Mouse (Mus musculus): Measurements from ENCODE around the gene Kctd11.
"Not testable (repeated sequence)": the region's sequence is repeated elsewhere in the genome, so short reads cannot be mapped to it uniquely, and the experiment has no call there.

Gene Kctd11

GRCm38 (mm10) chr11:69881787-69882670, 823 bp upstream of the Kctd11 start:
- no peak for DNase-seq

DNA sequence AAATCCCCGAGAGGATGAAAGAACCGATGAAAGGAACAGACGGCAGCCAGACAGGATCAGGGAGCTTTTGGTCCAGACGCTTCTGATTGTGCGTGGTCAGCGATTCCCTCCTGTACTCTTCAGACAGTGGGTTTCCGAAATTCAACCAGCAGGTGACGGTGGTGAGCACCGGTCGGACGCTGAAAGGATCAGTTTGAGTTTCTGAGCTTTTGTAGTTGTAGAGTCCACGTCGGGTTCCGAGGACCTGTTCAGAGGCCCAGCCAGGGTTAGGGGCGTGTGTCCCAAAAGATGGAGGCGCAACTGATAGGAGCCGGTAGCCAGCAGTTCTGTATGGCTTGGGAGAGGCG, 727 bp downstream of the Kctd11 start:
- DNase-seq = peak; percentile 62

DNA sequence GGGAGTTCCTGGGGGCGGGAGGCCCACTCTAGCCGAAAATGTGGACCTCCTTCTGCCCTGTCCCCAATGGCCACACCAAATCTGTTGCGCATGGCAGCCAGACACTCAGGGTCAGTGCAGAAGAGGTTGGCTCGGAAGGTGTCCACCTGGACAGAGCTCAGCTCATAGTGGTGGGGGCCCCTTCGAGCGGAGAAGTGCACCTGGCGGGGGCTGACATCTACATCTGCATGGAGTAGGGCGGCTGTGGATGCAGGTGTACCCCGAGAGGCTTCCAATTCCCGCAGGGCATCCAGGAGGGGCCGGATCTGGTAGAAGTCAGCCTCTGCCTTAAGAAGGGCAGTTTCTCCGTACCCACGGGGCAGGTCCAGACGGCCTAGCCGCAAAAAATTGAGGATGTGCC, 1.5 kb downstream of the Kctd11 start:
- no peak for DNase-seq

- DNase-seq = no peak
Observed at GRCm38 (mm10) chr11:69878952-69879351, 2.3 kb downstream of the Kctd11 start.

DNA sequence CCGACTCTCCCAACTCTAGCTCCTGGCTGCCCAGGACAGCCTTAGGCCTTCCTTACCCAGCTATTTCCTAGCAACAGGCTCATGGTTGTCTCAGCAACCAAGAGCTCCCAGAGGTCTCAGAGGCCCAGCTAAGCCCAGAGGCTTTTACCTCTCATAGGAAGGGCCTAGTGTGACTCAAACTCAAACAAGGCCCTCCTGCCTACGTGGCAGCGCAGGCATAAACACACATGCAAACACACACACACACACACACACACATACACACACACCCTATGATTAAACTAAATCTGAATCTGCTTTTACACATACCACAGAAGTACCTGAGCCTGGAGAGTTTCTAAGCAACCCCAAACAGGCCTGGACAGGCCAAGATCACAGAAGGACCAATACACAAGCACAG, 2.8 kb downstream of the Kctd11 start:
- no peak for DNase-seq

GRCm38 (mm10) chr11:69877878-69878277, 3.3 kb downstream of the Kctd11 start, which contains the start of gene Tmem95:
Gene Tmem95 (minus strand): TSS chr11:69878018.
- DNase-seq = no peak

DNA sequence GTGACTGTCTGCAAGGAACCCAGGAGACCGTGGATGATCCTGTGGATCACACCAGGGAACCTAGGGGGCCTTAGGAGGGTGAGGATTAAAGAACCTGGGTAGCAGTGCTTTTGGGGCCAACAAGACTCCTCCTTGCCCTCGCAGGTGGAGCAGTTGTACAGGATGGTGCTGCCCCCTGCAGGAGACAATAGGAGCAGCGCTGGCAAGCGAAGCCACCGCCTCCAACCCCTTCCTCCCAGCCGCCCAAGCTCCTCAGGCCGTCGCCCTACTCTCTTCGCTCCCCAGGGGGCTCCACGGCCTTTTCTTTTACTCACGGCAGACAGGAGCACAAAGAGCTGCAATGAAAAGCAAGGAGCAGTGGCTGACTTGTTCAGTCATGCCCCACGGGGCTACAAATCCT, 4.3 kb downstream of the Kctd11 start:
- peak; percentile 78 for DNase-seq

DNA sequence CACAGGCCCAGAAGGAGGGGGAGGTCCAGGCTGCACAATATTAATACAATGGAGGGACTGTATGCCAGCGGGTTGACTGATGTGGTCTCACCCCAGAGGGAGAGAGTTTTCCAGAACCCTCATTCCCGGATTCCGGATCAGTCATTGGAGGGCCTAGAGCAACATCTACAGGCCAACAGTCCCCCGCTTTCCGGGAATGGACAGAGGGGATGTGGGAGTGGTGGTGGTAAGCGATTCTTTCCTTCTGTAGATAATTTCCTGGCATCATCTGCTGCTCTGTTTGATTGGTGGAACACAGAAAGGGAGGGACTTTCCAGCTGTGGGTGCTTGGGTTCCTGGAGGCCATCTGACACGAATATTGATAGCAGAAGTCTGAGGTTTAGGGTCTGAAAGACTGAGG, 5.0 kb downstream of the Kctd11 start:
- DNase-seq = no peak

DNA sequence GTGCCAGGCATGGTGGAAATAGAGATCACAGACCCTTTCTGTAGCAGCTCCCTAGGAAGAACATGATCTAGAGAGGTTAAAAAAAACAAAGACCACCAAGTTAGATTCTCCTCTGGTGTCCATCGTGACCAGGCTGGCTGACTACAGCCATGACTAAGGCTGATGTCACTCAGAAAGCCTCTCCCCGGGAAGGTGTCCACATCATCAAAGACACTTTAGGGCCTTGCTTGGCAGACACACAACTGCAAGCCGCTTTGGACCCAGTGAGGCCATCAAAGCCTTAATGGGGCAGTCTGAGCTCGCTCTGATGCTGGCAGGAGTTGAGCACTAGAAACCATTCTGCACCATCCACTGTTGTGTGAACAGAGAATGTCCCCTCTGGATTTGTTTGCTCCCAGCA, 8.8 kb downstream of the Kctd11 start:
- DNase-seq = no peak

- DNase-seq = no peak
Observed at GRCm38 (mm10) chr11:69871822-69872221, 9.4 kb downstream of the Kctd11 start.

- no peak for DNase-seq
Observed at GRCm38 (mm10) chr11:69870289-69871069, 10.7 kb downstream of the Kctd11 start.

- DNase-seq = no peak
Observed at GRCm38 (mm10) chr11:69867335-69867734, 13.9 kb downstream of the Kctd11 start.

- DNase-seq = no peak
Observed at GRCm38 (mm10) chr11:69865561-69865960, 15.6 kb downstream of the Kctd11 start.

DNA sequence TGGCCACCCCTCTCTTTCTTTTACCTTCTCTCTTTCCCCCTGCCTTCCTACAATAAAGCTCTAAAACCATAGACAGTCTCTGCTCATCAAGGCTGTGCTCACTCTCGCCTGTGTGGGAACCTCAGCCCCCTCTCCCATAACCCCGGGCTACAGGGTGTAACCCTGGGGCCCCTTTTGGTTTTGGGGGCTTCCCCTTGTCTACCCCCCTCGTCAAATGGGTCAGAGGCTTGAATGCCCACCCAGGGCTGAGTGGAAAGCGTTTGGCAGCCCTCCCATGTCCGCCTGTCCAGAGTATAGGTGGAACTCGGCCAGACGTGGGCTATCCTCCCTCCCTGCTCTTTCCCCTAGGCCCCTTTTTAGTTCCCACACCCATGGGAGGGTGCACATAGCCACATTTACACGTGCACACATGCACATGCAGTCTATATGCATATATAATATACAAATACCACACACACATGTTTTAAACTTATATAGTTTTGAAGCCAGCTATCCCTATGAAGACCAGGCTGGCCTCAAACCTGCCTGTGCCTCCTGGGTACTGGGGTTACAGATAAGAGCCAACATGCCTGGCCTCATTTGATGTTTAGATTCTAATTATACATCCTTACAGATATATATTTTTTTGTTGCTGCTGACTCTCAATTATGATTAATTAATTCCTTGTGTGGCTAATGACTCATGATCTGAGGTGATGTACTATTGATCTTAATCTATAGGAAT, 16.9 kb downstream of the Kctd11 start:
- no peak for DNase-seq

DNA sequence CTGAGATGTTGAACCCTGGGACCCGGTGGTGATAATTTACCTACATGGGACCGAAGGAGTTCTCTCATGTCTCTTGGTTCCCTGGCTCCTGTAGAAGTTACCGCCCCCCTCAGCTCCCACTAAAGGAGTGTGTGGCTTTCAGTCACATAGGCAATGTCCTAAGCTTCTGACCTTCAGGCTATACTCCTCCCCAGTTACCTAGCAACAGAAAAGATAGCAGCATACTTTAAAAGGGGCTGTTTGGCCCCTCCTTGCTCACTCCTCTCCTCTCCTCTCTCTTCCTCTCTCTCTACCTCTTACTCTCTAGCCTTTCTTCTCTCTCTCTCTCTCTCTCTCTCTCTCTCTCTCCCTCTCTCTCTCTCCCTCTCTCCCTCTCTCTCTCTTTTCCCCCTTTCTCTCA, 17.5 kb downstream of the Kctd11 start:
- not testable (repeated sequence) for DNase-seq

DNA sequence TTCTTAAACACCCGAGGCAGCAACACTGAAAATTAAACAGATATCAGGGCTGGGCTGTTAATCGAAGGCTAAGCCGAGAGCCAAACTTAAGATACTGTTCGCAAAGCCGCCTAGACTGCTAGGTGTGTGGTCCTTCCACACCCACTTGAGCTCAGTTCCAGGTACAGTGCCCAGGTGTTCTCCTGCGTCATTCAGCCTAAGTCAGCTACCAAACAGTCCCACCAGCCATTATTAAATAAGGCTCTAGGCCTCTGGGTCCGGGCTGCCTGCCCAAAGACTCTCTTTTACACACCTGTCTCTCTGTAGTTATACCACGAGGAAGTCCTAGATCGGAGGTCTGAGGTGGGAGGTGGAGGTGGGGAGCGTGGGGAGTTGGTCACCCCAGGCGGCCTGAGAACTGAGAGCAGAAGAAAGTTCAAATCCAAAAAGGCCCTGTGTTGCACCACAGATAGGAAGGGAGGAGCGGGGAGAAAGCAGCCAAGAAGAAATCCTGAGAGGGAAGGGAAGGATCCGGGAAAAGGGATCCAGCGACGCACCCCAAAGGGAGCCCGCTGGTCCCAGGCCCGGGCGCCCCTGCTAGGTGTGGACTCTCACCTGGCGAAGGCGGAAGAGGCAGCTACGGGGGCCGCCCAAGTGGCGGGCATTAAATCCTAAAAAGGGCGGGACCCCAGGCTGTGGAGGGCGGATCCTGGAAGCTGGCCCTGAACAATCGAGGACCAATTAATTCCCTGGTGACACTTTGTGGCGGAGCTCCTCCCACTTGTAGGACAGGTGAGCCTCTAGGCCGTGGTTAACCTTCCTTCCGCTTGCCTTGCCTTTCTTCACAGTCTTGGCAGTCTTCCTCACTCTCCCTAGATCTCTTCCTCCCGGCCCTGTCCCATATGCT, 22.9 kb downstream of the Kctd11 start, which contains the start of gene Tnk1:
Gene Tnk1 (minus strand): TSS at position 618 of the 886 bp plus-strand sequence.
- no peak for DNase-seq

DNA sequence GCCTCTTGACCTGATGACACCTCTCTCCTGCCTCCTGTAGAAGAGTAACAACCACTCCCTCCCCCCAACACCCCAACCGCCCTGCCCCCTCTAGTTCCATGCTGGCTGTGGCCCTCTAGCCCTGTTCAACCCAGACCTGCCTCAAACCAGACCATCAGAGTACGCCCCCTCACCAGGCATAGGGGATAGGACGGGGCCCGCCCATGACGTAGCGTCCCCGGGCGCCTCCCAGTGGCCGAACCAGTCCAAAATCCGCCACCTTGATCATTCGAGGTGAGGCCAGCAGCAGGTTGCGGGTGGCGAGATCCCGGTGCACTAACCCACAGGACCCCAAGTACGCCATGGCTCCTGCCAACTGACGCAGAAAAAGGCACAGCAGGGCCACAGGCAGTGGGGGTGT, 25.9 kb downstream of the Kctd11 start:
- peak; percentile 56 for DNase-seq

DNA sequence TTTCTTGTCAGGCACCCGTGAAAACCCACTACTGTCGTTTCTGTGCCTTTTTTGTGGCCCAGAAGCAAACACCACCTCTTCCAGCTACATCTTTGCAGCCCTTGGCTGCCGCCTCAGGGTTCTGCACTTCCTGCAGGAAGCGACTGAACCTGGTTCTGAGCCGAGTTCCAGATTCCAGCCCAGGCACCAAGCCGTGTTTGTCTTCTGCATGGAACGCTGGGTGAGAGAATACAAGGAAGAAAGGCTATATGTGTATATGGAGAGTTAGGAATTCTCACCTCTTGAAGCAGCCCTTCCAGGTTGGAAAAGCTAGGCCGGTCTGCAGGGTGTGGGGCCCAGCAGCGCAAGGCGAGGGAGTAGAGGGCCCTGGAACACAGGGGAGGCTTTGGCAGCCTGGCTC, 26.5 kb downstream of the Kctd11 start:
- no peak for DNase-seq

- no peak for DNase-seq
Observed at GRCm38 (mm10) chr11:69853994-69854393, 27.2 kb downstream of the Kctd11 start.

- DNase-seq = no peak
Observed at GRCm38 (mm10) chr11:69850754-69851153, 30.5 kb downstream of the Kctd11 start.

DNA sequence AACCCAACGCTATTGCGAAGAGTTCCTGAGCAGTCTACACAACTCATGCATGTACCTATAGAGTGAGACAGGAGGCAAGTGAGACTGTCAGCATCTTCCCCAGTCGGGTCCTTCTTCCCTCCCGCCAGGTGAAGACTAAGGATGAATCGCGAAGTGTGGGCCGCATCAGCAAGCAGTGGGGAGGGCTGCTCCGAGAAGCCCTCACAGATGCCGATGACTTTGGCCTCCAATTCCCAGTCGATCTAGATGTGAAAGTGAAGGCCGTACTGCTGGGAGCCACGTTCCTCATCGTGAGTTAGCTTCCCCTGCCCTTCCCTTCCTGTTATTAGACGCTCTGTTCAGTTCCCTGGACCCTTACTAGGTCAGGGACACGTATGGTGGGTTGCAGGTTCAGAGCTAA, 31.3 kb downstream of the Kctd11 start:
- peak; percentile 28 for DNase-seq

GRCm38 (mm10) chr11:69849128-69849527, 32.1 kb downstream of the Kctd11 start:
- DNase-seq = peak; percentile 26
